Mouse (Mus musculus): ENCODE data around the gene S1pr4. TPM values are rescaled to one million over a fixed set of nuclear protein-coding genes. Genes with fewer than 3 reads are reported as not detected.

S1pr4 gene
- total and polyA plus RNA-seq, 2 experiments from 2014 or later = 0.39 TPM; not detected in 1

DNA sequence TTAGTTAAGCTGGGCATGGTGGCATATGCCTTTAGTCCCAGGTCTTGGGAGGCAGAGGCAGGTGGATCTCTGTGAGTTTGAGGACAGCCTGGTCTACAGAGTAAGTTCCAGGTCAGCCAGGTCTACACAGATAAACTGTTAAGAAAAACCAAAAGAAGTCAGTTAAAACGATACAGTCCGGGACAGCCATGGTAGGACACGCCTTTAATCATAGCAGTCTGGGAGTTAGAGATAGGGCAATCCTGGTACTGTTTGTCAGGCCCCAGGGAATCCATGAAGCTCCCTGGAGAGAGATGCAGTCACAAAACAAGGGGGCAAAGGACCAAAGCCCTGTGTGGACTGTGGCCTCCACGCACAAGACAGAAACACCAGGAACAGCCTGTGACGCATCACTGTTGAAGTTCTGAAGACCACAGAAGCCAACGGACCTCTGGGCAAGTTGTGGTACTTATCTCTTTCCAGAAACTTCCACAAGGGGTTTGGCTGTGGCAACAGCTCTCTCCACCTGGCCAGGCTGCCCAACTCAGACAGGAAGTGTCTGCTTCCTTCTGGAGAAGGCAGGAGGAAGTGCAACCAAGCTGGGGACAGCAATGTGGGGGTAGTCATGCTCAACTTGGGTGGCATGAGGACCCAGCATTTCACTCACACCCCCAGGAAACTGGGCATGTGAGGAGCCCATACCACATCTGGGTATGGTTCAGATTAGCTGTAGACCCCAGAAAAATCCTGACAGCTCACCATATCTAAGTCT, 19.5 kb upstream of the S1pr4 start:
- no peaks in the 10 kb centered on the region for H3K9me3 ChIP-seq (ENCODE audit: low read length)
- H3K36me3 ChIP-seq (ENCODE audit: insufficient read depth) = no peaks in the 10 kb centered on the region
- H3K27me3 ChIP-seq (ENCODE audit: insufficient read depth, low read length) = no peaks in the 10 kb centered on the region
- H3K4me3 ChIP-seq (ENCODE audit: low read depth, low read length) = no peak overlapping the region
- WGBS = 89% methylated on average over 6 of the region's 6 CpGs
- no peak for DNase-seq
- no peak overlapping the region for H3K9ac ChIP-seq
- no peak overlapping the region for H3K4me2 ChIP-seq (ENCODE audit: low read depth)
- no peak for ATAC-seq
- H3K4me1 ChIP-seq (ENCODE audit: insufficient read depth) = no peaks in the 10 kb centered on the region
- no peak overlapping the region for H3K27ac ChIP-seq (ENCODE audit: low read depth, low read length)
- no peak for TF ChIP-seq CTCF (IDR thresholded peaks at IDR 0.05; ENCODE audit: low read depth)

DNA sequence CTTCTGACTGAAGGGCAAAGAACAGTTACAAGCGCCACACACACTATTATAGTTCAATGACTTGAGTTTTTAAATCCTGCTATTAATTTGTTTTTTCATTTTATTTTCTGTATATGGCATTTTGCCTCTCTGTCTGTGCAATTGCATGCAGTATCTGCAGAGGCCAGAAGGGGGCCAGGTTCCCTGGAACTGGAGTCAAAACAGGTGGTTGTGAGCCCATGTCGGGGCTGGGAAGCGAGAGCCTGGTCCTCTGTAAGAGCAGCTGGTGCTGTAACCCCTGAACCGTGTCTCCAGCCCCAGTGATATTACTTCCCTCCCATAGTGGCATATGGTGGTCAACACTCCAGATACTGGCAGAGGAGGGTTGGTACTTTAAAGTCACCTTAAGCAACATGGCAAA, 18.6 kb upstream of the S1pr4 start:
- Histone ChIP-seq H3K4me1 (ENCODE audit: insufficient read depth) (no peaks in the 10 kb centered on the region), H3K4me2 (ENCODE audit: low read depth) (no peak overlapping the region), H3K4me3 (ENCODE audit: low read depth, low read length) (no peak overlapping the region), H3K27ac (ENCODE audit: low read depth, low read length) (no peak overlapping the region), H3K36me3 (ENCODE audit: insufficient read depth) (no peaks in the 10 kb centered on the region), H3K27me3 (ENCODE audit: insufficient read depth, low read length) (no peaks in the 10 kb centered on the region), H3K9ac (no peak overlapping the region), H3K9me3 (ENCODE audit: low read length) (no peaks in the 10 kb centered on the region)
- TF ChIP-seq CTCF (IDR thresholded peaks at IDR 0.05; ENCODE audit: low read depth) = peak; percentile 77
- peak; percentile 23; the same call in 1 of the 2 replicates for ATAC-seq
- DNase-seq = peak; percentile 60
- 15% methylated on average over 4 of the region's 4 CpGs for WGBS

DNA sequence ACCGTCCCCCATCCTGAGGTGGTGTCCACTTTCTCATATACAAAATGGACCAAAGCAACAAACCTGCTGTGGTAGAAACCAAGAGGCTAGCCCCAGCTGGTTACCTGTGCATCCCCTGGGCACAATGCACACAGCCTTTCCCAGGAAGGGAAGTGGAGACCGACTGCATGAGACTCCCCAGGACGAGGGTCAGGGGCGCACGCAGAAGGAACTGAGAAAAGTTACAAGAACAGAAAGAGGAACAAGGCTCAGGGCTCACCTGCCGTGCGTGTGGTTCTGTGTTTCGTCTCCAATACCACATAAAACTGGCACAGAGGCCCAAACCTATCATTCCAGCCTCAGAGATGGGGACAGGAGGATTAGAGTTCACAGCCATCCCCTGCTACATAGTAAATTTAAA, 17.3 kb upstream of the S1pr4 start:
- Histone ChIP-seq H3K4me2 (ENCODE audit: low read depth) (no peak overlapping the region), H3K27ac (ENCODE audit: low read depth, low read length) (no peak overlapping the region), H3K4me3 (ENCODE audit: low read depth, low read length) (no peak overlapping the region), H3K9ac (no peak overlapping the region), H3K9me3 (ENCODE audit: low read length) (no peaks in the 10 kb centered on the region), H3K36me3 (ENCODE audit: insufficient read depth) (no peaks in the 10 kb centered on the region), H3K27me3 (ENCODE audit: insufficient read depth, low read length) (no peaks in the 10 kb centered on the region), H3K4me1 (ENCODE audit: insufficient read depth) (no peaks in the 10 kb centered on the region)
- no peak for TF ChIP-seq CTCF (IDR thresholded peaks at IDR 0.05; ENCODE audit: low read depth)
- ATAC-seq (no peak), DNase-seq (no peak)
- WGBS = 74% methylated on average over 8 of the region's 8 CpGs

DNA sequence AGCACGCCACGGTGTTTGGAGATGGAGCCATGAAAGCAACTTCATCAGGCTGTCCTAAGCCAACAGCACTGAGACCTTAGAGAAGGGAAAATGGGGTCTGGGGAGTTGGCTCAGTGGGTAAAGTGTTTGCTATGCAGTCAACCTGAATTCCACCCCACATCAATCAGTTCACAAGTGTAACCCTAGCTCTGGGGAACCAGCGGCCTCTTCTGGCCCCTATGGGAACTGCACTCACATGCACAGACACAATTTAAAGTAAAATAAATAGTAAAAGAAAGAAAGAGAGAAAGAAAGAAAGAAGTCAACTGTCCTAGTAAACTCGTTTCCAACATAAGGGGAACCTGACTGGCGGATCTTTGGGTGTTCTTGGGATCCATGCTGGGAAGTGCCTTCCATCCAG, 13.9 kb upstream of the S1pr4 start:
- H3K4me3 ChIP-seq (ENCODE audit: low read depth, low read length) = no peak overlapping the region
- DNase-seq (no peak), ATAC-seq (no peak)
- no peaks in the 10 kb centered on the region for H3K27me3 ChIP-seq (ENCODE audit: insufficient read depth, low read length)
- H3K4me1 ChIP-seq (ENCODE audit: insufficient read depth) = no peaks in the 10 kb centered on the region
- H3K27ac ChIP-seq (ENCODE audit: low read depth, low read length) = no peak overlapping the region
- no peak overlapping the region for H3K4me2 ChIP-seq (ENCODE audit: low read depth)
- no peaks in the 10 kb centered on the region for H3K36me3 ChIP-seq (ENCODE audit: insufficient read depth)
- TF ChIP-seq CTCF (IDR thresholded peaks at IDR 0.05; ENCODE audit: low read depth) = no peak
- H3K9ac ChIP-seq = no peak overlapping the region
- H3K9me3 ChIP-seq (ENCODE audit: low read length) = no peaks in the 10 kb centered on the region
- WGBS = 86% methylated on average over 5 of the region's 5 CpGs

DNA sequence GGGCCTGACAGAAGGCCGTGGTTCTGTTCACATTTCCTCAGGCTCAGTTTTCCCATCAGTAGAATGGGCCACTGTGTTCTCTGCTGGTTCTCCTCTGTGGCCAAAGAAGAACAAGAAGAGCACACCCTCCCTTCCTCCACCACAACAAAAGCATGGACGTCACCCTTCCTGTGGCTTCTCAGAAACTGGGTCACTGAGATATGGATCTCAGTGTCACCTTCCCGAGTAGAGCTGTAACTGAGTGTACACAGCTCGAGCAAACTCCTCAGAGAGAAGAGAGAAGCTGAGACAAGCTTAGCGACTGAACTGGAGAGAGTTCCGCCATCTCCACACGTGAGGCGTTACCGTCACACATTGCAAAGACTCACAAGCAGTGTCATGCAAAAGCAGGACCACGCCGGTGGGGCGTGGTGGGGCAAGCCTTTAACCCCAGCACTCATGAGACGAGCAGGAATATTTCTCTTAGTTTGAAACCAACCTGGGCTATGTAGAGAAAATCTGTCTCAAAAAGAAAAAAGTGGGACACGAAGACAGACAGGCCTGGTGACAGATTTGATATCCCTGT, 10.4 kb upstream of the S1pr4 start:
- ATAC-seq (no peak), DNase-seq (no peak)
- Histone ChIP-seq H3K27ac (ENCODE audit: low read depth, low read length) (no peak overlapping the region), H3K36me3 (ENCODE audit: insufficient read depth) (no peaks in the 10 kb centered on the region), H3K27me3 (ENCODE audit: insufficient read depth, low read length) (no peaks in the 10 kb centered on the region), H3K9me3 (ENCODE audit: low read length) (no peaks in the 10 kb centered on the region), H3K4me2 (ENCODE audit: low read depth) (no peak overlapping the region), H3K4me3 (ENCODE audit: low read depth, low read length) (no peak overlapping the region), H3K9ac (no peak overlapping the region), H3K4me1 (ENCODE audit: insufficient read depth) (no peaks in the 10 kb centered on the region)
- no peak for TF ChIP-seq CTCF (IDR thresholded peaks at IDR 0.05; ENCODE audit: low read depth)
- WGBS = 81% methylated on average over 14 of the region's 14 CpGs

DNA sequence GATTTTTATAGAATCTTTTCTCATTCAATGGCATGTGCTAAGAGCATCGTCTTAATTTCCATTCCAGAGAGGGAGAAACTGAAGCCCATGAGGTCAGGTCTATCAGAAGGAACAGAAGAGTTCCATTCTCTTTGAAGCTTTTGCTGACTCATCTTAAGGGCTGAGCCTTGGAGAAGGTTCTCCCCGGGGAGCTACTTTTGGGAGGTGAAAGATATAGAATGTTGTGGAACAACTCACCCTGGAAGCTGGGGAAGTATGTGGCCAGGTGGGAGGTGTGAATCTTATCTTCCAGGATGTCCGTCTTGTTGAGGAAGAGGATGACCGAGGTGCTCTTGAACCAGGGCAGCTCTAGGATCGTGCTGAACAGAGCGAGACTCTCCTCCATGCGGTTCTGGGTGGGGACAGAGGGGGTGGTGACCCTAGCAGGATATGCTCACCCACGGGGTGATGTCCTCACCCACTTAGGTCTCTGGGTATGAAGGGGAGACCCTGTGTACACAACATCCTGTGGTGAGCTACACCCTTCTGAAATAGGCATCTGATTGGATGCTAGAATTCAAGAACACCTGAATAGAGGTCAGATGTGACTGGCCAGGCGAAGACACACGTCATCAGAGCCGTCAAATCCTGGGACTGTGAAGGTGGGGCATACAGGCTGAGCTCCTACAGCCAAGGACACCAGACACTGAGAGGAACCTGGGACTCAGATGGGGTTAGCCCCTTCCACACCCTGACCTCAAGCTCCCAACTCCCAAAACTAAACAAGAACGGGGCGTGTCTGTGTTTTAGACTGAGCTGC, 8.0 kb upstream of the S1pr4 start:
- Histone ChIP-seq H3K4me1 (ENCODE audit: insufficient read depth) (no peaks in the 10 kb centered on the region), H3K27ac (ENCODE audit: low read depth, low read length) (no peak overlapping the region), H3K9ac (no peak overlapping the region), H3K4me2 (ENCODE audit: low read depth) (no peak overlapping the region), H3K36me3 (ENCODE audit: insufficient read depth) (no peaks in the 10 kb centered on the region), H3K4me3 (ENCODE audit: low read depth, low read length) (no peak overlapping the region), H3K9me3 (ENCODE audit: low read length) (no peaks in the 10 kb centered on the region), H3K27me3 (ENCODE audit: insufficient read depth, low read length) (peaks cover 2% of the 10 kb centered on the region)
- 73% methylated on average over 13 of the region's 13 CpGs for WGBS
- no peak for DNase-seq
- TF ChIP-seq CTCF (IDR thresholded peaks at IDR 0.05; ENCODE audit: low read depth) = no peak
- no peak for ATAC-seq

DNA sequence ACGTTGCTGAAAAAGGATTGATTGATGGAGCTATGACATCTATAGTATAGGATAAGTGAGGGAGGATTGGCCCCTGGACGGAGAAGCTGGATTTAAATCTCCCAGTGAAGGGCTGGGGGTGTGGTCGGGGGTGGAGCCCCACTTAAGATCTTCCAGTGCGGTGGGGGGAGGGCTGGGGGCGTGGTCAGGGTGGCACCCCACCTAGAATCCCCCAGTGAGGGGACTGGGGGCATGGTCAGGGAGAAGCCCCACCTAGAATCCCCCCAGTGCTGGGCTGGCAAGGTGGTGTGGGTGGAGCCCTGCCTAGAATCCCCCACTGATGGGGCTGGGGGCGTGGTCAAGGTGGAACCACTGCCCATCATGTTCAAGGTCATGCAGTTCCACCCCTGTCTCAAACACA, 7.2 kb upstream of the S1pr4 start:
- peaks cover 2% of the 10 kb centered on the region for H3K27me3 ChIP-seq (ENCODE audit: insufficient read depth, low read length)
- 38% methylated on average over 6 of the region's 6 CpGs for WGBS
- H3K9ac ChIP-seq = no peak overlapping the region
- H3K4me2 ChIP-seq (ENCODE audit: low read depth) = no peak overlapping the region
- no peak for ATAC-seq
- H3K36me3 ChIP-seq (ENCODE audit: insufficient read depth) = no peaks in the 10 kb centered on the region
- TF ChIP-seq CTCF (IDR thresholded peaks at IDR 0.05; ENCODE audit: low read depth) = no peak
- DNase-seq = no peak
- H3K27ac ChIP-seq (ENCODE audit: low read depth, low read length) = no peak overlapping the region
- H3K4me3 ChIP-seq (ENCODE audit: low read depth, low read length) = no peak overlapping the region
- no peaks in the 10 kb centered on the region for H3K4me1 ChIP-seq (ENCODE audit: insufficient read depth)
- no peaks in the 10 kb centered on the region for H3K9me3 ChIP-seq (ENCODE audit: low read length)

Data from forebrain, postnatal 0 days (tissue).